Mouse (Mus musculus) T-helper 2 cell (primary cell): ENCODE data around the gene Prpsap1.
"Not testable (repeated sequence)": the region's sequence is repeated elsewhere in the genome, so short reads cannot be mapped to it uniquely, and the experiment has no call there.

Experiments used
- in situ Hi-C: fragments of 300-600 bp; cut with MboI, MseI; formaldehyde crosslinking; loops from one replicate; pipeline ENCODE4 v1.15.1; 2025; ENCODE audit warnings: high pct_unique_total_duplicates

The Prpsap1 gene

DNA sequence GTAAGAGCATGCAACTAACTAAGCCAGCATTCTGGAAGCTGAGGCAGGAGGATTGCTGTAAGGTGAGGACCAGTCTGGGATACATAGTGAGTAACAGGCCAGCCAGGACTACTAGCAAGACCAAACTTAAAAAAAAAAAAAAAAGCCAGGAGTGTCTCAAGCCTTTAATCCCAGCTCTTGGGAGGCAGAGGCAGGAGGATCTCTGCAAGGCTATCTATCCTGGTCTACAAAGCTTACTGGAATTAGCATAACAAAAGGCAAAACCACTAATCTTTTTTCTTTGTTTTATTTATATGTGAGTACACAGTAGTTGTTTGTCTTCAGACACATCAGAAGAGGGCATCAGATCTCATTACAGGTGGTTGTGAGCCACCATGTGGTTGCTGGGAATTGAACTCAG lies 5.8 kb downstream of the Prpsap1 start:
- in situ Hi-C loops = no loop called here

DNA sequence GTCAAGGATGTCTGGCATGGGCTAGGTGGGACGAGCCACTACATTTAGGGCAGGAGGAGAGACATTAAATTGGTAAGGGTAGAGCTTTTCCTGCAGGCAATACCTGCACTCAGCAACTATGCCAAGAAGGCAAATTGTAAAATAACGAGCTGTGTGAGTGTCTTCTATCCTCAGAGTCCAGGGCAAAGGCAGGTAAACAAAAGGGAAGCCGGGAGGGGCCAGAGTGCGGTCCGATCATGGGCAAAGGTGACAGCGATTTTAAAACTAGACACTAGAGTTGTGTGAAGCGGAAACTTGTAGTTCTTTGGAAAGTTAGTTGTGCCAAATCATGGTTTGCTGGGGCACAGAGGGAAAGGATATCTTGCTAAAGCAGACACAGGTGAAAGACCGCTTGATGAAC lies 9.7 kb downstream of the Prpsap1 start:
- in situ Hi-C loops = no loop called here

- in situ Hi-C loops = no loop called here
Measured at GRCm38 (mm10) chr11:116481776-116482175, 12.2 kb downstream of the Prpsap1 start.

- in situ Hi-C loops = no loop called here
Measured at GRCm38 (mm10) chr11:116480975-116481374, 13.0 kb downstream of the Prpsap1 start.

DNA sequence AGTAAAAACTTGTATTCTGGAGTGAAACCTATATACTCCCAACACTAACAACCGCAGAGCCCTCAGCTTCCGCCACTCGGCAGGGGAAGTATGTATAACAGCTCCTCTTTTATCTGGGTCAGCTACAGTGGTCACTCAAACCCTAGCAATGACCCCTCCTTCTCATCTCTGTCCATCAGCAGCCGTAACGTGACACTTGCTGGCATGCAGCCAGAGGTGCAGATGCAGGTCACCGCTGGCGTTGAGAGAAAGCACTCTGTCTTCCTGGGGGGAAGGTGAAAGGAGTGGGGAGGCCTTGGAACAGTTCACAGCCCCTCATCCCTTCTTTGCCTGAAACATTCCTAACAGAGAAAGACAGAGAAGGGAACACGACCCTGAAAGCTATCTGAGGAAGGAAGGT lies 14.2 kb downstream of the Prpsap1 start:
- in situ Hi-C loops = no loop called here

GRCm38 (mm10) chr11:116478978-116479377 lies 15.0 kb downstream of the Prpsap1 start:
- in situ Hi-C loops = no loop called here

GRCm38 (mm10) chr11:116477160-116477759 lies 16.7 kb downstream of the Prpsap1 start:
- in situ Hi-C loops = no loop called here

GRCm38 (mm10) chr11:116476696-116477095 lies 17.3 kb downstream of the Prpsap1 start:
- in situ Hi-C loops = no loop called here

- in situ Hi-C loops = no loop called here
Measured at GRCm38 (mm10) chr11:116476041-116476440, 18.0 kb downstream of the Prpsap1 start.

- in situ Hi-C loops = no loop called here
Measured at GRCm38 (mm10) chr11:116472275-116472674, 21.7 kb downstream of the Prpsap1 start.

DNA sequence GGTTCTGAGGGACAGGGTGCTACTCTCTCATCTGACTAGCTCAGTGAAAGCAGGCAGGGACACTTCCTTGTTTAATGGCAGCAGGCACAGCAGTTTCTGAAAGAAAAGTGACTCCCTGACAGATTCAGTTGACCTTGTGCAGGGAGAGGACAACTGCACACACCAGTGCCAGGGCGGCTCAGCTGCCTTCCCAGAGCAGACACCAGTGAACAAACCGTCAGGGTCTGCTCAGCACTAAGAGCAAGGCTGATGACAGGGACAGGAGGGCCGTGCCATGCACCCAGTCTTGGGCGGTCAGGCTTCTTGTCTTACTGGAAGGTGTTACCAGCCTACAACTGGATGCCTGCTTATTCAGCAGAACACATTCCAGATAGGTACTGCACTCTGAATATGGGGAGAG lies 23.1 kb downstream of the Prpsap1 start:
- in situ Hi-C loops = no loop called here

- in situ Hi-C loops = no loop called here
Measured at GRCm38 (mm10) chr11:116470249-116470648, 23.8 kb downstream of the Prpsap1 start.

GRCm38 (mm10) chr11:116468338-116468737 lies 25.7 kb downstream of the Prpsap1 start:
- in situ Hi-C loops = not testable (repeated sequence)

DNA sequence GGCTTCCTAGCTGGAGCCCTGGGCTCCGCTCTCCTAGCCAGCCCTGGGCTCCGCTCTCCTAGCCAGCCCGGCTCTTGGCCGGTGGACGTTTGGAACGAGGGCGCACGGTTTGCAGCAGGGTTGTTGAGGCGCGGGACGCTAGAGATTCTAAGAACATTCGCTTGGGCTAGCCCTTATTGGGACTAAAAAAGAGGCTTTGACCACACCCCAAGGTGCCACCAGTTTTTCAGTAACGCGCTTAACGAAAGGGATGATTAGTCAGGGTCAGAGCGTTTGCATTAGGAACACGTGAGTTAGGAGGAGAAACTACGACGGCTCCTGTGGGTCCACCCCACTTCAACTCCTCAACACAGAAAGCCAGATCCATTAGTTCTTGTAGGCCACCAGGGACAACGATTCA lies 27.9 kb downstream of the Prpsap1 start, which contains the start of gene Qrich2:
TSS of gene Qrich2 (minus strand) at position 101 of the 400 bp plus-strand sequence.
- in situ Hi-C loops = no loop called here

GRCm38 (mm10) chr11:116463833-116464232 lies 30.2 kb downstream of the Prpsap1 start:
- in situ Hi-C loops = no loop called here

DNA sequence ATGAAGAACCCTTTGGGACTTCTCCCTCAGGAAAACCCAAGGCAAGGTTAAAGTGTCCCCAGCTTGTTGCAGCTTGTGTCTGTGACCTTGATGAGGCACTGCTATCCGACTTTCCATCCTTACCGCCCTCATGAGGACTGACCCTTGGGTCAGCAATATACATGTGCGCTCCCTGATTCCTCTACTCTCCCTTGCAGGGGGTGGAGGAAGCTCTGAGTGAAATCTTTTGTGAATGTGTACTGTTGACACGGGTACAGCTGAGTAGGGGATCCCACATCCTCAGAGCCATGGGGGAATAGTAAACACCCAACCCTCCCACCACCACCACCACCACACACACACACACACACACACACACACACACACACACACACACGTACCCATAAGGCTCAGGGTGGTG lies 30.7 kb downstream of the Prpsap1 start:
- in situ Hi-C loops = no loop called here

GRCm38 (mm10) chr11:116459786-116460185 lies 34.2 kb downstream of the Prpsap1 start:
- in situ Hi-C loops = loop anchor here (5.0 to 10.0 kb wide), 3 partner anchors 237 to 345 kb away; no protein-coding TSS in a partner anchor

- in situ Hi-C loops = loop anchor here (5.0 to 10.0 kb wide), 3 partner anchors 234 to 341 kb away; no protein-coding TSS in a partner anchor
Measured at GRCm38 (mm10) chr11:116456234-116456633, 37.8 kb downstream of the Prpsap1 start.

GRCm38 (mm10) chr11:116453889-116454288 lies 40.1 kb downstream of the Prpsap1 start:
- in situ Hi-C loops = loop anchor here (10.0 kb wide), 2 partner anchors 309 to 339 kb away; no protein-coding TSS in a partner anchor

DNA sequence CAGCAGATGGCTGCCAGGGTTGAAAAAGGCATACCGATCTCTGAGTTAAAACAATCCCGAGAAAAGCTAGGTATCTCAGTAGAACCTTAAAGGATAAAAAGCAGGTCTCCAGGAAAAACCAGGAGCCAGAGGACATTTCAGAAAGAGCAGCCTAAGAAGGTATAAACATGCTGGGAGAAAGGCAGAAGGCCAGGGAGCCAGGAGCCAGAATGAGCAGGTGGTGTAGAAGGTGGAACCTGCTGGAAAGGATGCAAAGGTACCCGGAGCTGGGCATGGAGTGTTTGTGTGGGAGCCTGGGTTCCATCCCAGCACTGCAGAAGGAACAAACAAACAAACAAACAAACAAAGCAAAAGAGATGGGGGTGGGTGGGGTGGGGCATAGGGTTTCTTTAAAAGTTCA lies 44.7 kb downstream of the Prpsap1 start:
- in situ Hi-C loops = loop anchor here (5.0 kb wide), 1 partner anchor 132 kb away; no protein-coding TSS in a partner anchor

- in situ Hi-C loops = loop anchor here (5.0 kb wide), 1 partner anchor 131 kb away; no protein-coding TSS in a partner anchor
Measured at GRCm38 (mm10) chr11:116447822-116448221, 46.2 kb downstream of the Prpsap1 start.

GRCm38 (mm10) chr11:116446308-116446887 lies 47.6 kb downstream of the Prpsap1 start:
- in situ Hi-C loops = loop anchor here (5.0 kb wide), 1 partner anchor 129 kb away; no protein-coding TSS in a partner anchor
